Mouse (Mus musculus) B cell, adult 2 months (primary cell): ENCODE measurements around the gene Ciita.

Experiments used
- DNase-seq, 2 experiments: peaks; one replicate each; pipeline ENCODE4 v3.0.0; 2022

The Ciita gene

DNA sequence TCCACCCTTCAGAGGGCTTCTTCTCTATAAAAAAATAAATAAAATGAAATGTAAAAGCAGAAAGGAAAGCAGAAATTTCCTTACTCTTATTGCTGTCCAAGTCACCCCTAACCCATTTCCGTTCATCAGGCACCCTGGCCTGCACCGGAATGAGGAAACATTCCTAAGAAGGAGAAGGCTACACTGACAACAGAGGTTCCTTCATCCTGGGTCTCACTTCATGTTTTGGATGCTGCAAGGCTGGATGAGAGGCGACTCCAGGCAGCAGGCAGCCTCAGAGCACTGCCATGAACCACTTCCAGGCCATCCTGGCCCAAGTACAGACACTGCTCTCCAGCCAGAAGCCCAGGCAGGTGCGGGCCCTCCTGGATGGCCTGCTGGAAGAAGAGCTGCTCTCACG, at the start of gene Ciita:
Gene Ciita, plus strand, starts transcription at position 203 of the 400 bp plus-strand sequence.
- DNase-seq: no peak

GRCm38 (mm10) chr16:10431911-10432310, 47.9 kb upstream of the Ciita start:
- no peak for DNase-seq

GRCm38 (mm10) chr16:10432387-10432786, 47.5 kb upstream of the Ciita start:
- DNase-seq: no peak

- no peak for DNase-seq
These were observed 46.5 kb upstream of the Ciita start for GRCm38 (mm10) chr16:10433344-10433743.

- DNase-seq: peak; percentile 30 to 36
These were observed 43.7 kb upstream of the Ciita start for GRCm38 (mm10) chr16:10436166-10436565.

DNA sequence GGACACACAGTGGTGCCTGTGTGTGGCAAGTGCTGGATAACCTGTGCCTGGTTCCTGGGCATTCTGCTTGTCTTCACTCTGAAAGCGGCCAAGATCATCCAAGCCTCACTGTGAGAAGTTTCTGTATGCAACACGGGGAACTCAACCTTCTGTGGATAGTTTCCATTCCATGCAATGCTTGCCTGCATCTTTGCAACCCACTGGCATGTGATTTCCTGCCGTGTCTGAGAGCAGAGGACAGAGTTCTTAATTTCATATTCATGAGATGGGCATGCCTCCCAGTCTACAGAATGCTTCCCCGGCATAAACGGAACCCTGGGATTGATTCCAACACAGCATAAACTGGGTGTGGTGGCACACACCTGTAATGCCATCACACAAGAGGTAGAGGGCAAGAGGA, 41.8 kb upstream of the Ciita start:
- DNase-seq: no peak

DNA sequence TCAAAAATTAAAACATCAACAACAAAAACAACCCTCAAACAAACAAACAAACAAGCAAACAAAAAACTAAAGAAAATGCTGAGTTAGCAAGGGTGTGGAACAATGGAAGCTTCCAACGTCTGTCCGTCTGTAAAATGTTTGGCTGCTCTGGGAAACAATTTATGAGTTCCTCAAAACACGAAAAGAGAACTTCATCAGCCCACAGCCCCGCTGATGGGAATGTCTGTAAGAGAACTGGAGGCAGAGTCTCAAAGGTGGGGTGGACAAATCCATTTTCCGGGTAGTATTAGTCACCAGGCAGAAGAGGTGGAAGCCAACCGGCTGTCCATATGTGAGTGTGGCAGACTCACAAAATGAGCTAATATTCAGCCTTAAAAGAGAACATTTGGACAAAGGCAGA, 38.5 kb upstream of the Ciita start:
- no peak for DNase-seq

DNA sequence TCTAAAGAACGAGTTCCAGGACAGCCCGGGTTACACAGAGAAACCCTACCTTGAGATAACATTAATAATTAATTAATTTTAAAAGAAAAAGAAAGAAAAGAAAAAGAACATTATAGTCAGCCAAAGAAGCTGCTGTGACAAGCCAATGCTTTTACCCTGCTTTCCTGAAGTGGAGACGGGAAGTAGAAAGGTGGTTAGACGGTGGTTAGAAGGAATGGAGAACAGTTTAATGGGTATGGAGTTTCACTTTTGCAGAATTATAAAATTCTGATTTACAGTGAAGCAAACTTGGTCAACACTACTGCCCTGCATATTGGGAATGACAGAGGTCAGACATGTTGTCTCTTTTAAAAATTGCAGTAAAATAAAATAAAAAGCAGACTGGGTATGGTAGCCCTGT, 38.1 kb upstream of the Ciita start:
- DNase-seq: no peak

- no peak for DNase-seq
These were observed 36.1 kb upstream of the Ciita start for GRCm38 (mm10) chr16:10443723-10444122.

- DNase-seq: no peak
These were observed 33.1 kb upstream of the Ciita start for GRCm38 (mm10) chr16:10446573-10447263.

- no peak for DNase-seq
These were observed 32.6 kb upstream of the Ciita start, which contains the start of gene Tvp23a for GRCm38 (mm10) chr16:10447264-10447594. TSS of gene Tvp23a (minus strand) at chr16:10447362.

DNA sequence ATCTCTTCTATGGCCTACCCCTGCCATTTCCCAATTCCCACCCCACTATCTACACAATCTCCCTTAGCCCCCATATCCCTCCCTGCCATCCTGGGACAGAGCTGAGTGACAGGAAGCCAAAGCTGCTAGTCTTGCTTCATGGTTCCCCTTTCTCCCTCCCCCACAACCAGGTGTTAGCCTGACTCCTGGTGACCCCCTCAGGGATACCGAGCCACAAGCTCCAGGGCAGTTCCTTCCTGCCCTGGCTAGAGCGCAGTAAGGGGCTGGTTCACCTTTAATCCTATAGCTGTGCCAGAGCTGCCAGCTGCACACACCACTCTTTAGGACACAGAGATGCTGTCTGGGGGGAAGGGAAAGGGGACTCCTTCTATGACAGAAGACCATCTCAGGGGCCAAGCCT, 32.1 kb upstream of the Ciita start:
- DNase-seq: no peak

DNA sequence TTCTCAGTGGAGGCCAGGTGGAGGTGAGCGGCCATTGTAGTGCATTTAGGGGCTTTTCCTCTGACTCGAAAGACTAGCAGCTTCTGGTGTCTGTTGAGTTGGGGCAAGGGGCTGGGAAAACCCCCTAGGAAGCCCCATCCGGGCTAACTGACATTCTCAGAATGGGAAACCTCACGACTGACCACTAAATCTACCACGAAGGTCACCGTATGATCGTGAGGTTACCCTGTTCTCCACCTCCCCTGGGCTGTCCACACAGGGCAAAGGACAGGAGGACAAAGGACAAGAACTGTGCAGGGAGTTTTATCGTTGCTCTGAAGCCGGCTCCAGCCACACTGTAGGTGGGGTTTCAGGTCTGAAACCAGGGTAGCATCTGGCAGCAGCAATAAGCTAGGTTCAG, 30.9 kb upstream of the Ciita start:
- no peak for DNase-seq

DNA sequence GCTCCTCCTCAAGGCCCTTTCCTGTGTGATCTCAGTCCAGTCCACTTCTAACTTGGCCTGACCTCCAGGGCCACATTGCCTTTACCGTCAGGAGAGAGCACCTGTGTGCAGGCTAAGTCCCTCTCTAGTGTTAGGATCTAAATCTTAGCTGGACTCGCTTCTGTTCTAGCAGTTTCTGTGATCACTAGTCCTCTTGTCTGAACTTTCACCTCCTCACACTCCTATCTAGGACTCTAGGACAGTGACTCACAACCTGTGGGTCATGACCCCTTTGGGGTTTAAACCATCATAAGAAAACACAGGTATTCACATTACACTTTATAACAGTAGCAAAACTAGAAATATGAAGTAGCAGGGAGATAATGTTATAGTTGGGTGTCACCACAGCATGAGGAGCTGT, 28.0 kb upstream of the Ciita start:
- no peak for DNase-seq

GRCm38 (mm10) chr16:10452445-10452896, 27.4 kb upstream of the Ciita start:
- no peak for DNase-seq

DNA sequence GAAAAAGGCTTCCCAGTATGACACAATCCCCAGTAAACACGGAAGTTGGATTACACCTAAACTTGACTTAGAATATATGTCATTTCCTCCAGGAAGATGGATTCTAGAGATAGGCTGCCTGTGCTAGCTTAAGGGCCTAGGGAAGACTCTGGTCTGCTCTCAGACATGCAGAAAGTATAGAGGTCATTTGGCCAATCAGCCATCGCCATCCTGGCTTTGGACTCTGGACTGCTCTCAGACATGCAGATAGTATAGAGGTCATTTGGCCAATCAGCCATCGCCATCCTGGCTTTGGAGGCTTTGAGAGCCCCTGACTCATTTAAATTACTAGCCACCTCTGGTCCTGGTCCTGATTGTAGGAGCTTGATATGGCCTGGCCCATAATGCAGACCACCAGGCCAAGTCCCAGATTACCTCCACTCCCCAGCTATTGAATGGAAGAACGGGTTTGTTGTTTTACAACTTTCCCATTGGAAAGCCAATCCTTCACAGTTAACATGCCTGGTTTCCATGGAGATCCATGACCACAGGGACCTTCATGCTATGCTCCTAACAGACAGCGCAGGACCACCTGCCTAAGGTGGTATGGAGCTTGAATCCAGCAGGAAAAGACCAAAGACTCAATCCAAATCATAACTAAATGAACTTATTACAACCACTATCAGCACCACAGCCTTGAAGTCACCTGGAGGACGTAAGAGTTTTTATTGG, 25.8 kb upstream of the Ciita start:
- DNase-seq: no peak

DNA sequence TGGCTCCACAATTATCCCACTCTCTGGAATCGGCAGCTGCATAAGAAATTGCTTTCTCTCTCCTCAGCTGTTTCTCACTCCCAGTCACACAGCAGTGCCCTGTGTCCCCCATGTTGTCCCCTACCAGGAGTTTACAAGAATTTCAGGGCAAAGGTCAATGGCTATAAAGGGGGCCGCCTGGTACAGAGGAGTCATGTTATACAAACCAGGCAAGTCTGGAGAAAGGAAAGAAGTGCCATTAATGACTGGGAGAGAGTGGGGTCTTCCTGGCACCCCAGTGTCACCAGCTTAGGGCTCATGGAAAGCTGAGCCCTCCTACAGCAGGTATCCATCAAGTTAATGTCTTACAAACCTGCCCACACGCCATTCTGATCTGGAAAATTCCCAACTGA, 25.3 kb upstream of the Ciita start:
- DNase-seq: no peak

DNA sequence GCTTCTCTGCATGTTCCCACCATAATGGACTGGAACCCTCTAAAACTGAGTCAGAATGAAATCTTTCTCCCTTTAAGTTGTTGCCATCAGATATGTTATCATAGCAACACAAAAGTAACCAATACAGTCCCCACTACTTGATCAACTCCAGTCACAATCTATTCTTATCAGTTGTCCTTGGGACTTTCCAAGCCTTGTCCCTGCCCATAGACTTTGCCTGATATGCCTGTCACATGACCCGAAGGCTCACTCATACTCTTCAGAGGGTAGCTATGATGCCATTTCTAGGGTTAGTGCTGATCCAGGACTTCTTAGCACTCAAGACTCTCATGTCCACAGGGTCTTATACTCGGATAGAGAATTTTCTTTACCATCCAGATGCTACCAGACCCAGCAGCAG, 19.7 kb upstream of the Ciita start:
- no peak for DNase-seq

DNA sequence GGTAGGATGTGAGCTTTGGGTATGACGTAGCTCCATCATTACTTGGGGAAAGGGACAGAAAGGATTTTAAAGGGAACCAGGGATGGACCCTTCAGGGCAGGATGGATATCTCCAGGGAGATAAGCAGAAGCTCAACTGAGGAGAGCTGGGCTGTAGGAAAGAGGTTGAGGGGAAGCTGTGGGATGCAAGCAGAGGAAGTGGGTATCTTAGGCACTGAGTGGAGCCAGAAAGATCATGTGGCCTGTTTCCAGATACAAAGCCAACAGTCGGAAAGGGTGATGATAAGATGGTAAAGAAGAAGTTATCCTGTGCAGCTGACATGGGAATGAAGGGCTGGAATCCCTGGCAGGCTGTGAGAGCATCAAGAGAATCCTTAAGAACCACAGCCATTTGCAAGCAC, 18.7 kb upstream of the Ciita start:
- no peak for DNase-seq

DNA sequence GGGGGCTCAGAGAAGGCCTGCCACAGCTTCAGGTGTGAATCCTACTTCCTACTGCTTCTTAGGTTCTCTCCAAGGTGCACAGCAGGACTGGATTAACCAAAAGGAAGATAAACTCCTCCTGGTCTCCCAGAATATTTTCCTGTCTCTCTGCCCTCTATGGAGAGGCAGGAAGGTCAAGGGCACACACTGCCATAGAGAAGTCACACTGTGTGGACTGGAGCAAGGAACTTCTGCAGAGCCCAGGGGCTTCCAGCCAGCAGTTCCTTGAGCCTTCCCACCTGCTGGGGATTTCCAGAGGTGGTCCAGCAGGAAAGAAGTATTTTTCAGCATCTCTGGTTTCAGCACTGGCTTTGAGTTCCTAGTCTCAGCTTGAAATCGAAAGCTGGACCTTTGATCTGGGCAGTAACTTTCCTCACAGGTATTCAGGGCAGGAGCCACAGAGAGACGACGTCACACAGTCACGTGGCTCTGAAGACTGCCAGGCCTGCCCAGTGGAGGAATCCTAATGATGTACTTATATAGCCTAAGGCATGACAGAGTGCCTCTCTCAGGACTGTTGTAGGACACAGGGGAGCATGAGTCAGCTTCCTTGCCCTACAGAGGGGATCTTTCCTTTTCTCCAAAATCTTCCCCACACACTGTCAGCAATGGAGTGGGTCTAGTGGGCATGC, 14.7 kb upstream of the Ciita start:
- no peak for DNase-seq

- DNase-seq: no peak
These were observed 12.3 kb upstream of the Ciita start for GRCm38 (mm10) chr16:10467391-10468107.

DNA sequence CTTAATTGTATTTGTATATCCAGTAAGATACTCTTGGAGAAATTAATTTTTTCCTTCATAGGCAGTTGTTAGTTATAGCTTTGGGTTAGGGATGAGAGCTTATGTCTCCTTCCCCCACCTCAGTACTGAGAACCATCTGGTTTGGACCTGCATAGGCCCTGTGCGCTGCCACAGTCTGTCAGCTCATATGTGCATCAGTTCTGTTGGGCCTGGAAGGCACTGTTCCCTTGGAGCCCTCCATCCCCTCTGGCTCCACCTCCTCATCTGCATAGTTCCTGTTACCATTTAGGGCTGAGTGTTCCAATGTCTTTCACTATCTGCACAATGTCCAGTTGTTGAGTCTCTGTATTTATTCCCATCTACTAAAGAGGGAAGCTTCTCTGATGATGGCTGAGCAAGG, 11.7 kb upstream of the Ciita start:
- no peak for DNase-seq

- no peak for DNase-seq
These were observed 7.9 kb upstream of the Ciita start for GRCm38 (mm10) chr16:10471950-10472349.

GRCm38 (mm10) chr16:10474956-10475355, 4.9 kb upstream of the Ciita start:
- DNase-seq: no peak
